Mouse (Mus musculus): Measurements from ENCODE around the gene Cdhr3.

DNA sequence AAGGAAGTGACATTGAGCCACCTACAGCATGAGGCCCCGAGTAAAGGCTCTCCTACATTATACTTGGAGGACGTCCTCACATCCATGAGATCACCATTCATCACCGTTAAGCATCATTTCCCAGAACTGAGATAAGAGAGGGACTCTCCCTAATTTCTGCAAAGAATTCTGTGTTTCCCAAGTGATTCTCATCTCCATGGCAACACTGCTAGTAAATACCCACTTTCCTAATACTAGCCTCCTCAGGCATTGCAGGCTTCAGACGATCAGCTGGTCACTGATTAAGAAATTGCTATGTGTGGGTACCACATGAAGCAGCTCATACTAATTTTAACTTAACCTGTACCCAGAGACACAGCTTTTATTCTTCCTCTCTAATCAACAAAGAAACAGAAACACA lies 92.3 kb downstream of the Cdhr3 start:
- no peak for TF ChIP-seq JUND (conservative IDR thresholded peaks at IDR 0.05; ENCODE audit: low read depth, low read length)
- TF ChIP-seq CHD1 (IDR thresholded peaks at IDR 0.05; ENCODE audit: low read depth, low read length): no peak
- TF ChIP-seq RAD21 (IDR thresholded peaks at IDR 0.05; ENCODE audit: low read depth, low read length): no peak
- no peak for TF ChIP-seq CTCF (conservative IDR thresholded peaks at IDR 0.05 in 1 of 2, IDR thresholded peaks at IDR 0.05 in 1 of 2; ENCODE audit: low read depth in 2 of 2, low read length in 2 of 2)
- no peak for TF ChIP-seq RCOR1 (conservative IDR thresholded peaks at IDR 0.05; ENCODE audit: low read depth, low read length)
- no peak for TF ChIP-seq HCFC1 (IDR thresholded peaks at IDR 0.05; ENCODE audit: low read depth, low read length)
- TF ChIP-seq MAX (IDR thresholded peaks at IDR 0.05; ENCODE audit: low read length): no peak
- no peak for TF ChIP-seq POLR2A (IDR thresholded peaks at IDR 0.05; ENCODE audit: low read depth, low read length)
- TF ChIP-seq USF1 (IDR thresholded peaks at IDR 0.05; ENCODE audit: low read depth, low read length): no peak

Measured in CH12.LX (cell line).